Mouse (Mus musculus) skeletal muscle tissue, adult 2 months (tissue): ENCODE data around the gene Rrp12.
"Not testable (repeated sequence)": the region's sequence is repeated elsewhere in the genome, so short reads cannot be mapped to it uniquely, and the experiment has no call there.

ENCODE experiments used
- DNase-seq: peaks from one replicate; pipeline ENCODE4 v3.0.0-alpha.2; 2012; ENCODE audit warnings: low read depth, low spot score

Gene Rrp12

GRCm38 (mm10) chr19:41850021-41850718 is 45.8 kb downstream of the Rrp12 start:
- DNase-seq = no peak

DNA sequence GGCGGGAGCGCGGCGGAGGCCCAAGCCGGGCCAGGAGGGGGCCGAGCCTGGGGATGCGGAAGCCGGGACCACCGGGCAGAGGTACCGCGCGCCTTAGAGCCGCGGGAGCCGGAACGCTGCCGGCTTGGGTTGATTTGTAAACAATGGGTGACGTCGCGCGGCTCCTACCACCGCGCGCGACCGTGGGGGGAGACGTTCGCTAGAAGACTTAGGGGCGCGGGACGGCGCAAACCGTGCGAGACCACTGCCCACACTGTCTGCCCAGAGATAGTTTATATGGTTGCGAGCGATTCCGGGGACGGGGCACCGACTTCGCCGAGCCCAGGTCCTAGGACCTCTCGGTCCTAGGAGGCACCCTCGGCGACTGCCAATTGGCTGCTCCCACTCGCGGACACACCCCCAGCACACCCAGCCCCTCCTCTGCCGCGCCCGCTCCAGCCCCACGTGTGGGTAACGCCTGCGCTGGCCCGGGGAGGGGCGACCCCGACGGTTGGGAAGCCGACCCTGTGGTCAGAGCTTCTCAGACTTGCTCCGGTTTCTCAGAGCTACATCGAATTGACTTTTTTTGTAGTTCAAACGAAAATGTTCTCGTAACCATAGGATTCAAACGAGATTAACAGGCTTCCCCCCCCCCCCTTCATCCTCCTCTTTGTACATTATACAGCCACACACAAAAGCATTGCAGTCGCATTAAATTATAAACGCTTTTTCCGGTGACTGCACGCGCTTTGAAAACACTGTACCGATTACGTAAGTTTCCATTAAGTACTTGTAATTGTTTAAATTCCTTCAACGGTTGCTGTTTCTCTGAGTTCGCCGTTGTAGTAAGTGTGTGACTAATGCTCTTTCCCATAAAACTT is 47.8 kb downstream of the Rrp12 start, which contains the start of gene Frat2:
TSS of gene Frat2 (minus strand) at position 141 of the 860 bp plus-strand sequence.
- peak; percentile 81 for DNase-seq

DNA sequence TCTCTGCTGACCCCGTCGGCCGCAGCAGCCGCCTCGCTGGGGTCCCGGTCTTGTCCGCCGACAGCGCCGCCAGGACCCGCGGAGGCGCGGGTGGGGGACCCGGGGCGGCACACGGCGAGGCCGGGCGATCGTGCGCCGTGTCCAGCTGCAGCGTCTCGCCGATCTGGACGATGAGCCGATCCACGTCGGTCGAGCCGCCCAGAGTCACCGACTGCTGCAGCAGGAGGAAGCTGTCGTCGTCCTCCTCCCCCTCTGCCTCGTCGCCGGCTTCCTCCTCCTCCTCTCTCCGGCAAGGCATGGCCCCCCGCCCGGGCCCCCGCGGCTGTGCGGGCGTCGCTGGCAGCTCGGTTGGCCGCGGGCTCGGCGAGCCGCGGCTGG is 48.4 kb downstream of the Rrp12 start:
- not testable (repeated sequence) for DNase-seq

DNA sequence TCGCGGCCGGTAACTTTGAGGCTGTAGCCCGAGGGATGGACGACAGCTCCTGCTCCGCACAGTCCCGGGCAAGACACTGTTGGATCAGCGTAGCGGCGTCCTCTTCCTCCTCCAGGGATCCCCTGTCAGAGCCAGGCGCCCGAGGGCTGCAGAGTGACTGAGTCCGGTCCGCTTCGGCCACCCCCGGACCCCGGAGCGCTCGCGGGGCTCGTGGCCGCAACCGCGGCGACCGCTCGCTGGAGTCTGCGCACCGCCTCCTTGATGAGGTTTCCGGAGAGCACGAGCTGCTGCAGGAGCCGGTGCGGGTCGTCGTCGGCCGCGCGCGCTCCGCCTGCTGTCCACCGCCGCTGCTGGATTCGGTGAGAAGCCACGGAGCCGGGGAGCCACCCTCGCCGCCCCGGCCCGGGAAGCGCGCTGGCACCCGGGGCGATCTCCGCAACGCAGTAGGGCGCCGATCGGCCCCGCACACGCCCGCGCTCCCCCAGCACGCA is 48.8 kb downstream of the Rrp12 start:
- DNase-seq = peak; percentile 34

DNA sequence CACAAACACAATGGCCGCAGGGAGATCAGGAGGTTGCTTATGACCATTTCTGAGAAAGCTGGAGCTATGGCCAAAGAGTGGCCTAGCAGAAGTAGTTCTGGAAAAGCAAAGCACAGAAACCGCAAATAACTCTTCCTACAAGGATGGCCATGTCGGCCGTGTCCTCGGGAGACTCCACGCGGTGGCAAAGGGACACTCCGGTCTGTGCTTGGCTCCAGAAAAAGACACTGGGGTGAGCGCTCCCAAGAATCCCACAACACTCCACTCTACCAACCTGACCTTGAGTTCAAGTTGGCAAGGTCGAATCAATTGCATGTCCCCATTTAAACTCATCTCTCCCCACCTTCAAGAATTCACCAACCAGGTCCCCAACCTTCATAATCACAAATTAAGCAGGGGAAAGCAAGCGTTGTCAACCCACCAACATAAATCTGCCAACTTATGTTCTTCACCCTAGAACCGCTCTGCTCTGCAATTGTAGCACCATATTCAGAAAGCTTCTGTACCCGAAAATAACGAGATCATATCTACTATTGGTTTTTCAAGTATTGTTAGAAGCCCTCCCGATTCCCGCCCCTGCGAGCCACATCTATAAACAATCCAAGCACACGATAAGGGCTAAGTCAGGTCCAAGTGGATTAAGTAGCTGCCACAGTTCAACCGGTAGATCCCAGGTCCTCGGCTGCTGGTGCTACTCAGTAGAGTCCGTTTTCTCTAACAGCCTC is 49.4 kb downstream of the Rrp12 start:
- peak; percentile 67 for DNase-seq

- no peak for DNase-seq
Observed at GRCm38 (mm10) chr19:41844345-41844744, 51.6 kb downstream of the Rrp12 start.

DNA sequence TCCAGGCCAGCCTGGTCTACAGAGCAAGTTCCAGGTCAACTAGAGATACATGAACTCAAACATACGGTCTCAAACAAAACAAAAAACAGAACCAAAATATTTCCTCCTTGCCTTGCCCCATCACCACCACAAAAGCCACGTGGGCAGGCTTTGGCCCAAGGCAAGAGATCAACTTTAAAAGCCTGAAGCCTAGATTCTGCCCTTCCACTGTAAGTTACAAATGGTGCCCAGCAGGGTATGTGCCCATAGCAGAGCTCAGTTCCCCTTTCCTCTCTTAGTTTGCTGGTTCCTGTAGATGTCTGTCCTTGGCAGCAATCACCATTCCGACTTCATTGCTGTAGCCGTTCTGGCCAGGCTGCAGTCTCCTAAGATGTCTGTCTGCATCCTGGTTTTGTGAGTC is 53.3 kb downstream of the Rrp12 start:
- no peak for DNase-seq

- no peak for DNase-seq
Observed at GRCm38 (mm10) chr19:41842196-41842595, 53.8 kb downstream of the Rrp12 start.

DNA sequence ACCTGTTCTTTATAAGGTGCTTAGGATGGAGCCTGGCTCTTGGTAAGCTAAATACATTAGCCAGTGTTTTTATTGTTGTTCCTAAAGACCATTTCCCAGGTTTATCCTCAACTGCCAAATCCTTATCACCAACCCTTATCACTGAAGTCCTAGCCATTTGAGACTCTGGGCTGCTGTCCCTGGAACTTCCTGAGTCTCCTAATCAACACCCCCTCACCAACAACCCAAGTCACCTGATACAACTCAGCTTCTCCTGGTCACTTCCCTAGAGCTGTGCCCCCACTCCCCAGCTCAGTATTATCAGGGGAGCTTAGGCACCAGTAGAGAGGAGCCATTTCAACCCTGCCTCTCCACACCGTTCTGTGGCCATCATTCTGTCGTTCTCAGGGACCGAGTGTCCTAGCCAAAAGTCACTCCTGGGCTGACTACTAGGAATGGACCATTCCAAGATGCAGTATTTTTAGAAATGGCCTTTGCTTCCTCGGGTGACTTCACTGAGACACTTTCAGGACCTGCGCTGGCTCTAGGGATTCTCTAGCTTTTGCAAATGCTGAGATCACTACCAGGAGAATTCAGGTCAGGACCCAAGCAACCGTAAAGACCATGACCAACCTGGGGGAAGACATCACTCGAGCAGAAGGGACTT is 54.7 kb downstream of the Rrp12 start:
- DNase-seq = peak; percentile 74

DNA sequence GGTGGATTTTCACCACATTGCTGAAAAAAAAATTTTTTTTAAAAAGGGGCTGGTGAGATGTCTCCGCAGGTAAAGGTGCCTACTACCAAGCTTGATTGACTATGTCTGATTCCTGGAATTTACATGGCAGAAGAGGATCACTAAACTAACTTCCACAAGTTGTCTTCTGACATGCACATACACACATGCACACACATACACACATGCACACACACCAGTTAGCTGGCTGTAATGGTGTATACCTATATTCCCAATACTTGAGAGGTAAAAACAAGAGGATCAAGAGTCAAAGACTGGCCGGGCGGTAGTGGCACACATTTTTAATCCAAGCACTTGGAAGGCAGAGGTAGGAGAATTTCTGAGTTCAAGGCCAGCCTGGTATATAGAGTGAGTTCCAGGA is 56.3 kb downstream of the Rrp12 start:
- no peak for DNase-seq

GRCm38 (mm10) chr19:41838808-41839207 is 57.2 kb downstream of the Rrp12 start:
- DNase-seq = no peak

- DNase-seq = no peak
Observed at GRCm38 (mm10) chr19:41837917-41838261, 58.1 kb downstream of the Rrp12 start.

DNA sequence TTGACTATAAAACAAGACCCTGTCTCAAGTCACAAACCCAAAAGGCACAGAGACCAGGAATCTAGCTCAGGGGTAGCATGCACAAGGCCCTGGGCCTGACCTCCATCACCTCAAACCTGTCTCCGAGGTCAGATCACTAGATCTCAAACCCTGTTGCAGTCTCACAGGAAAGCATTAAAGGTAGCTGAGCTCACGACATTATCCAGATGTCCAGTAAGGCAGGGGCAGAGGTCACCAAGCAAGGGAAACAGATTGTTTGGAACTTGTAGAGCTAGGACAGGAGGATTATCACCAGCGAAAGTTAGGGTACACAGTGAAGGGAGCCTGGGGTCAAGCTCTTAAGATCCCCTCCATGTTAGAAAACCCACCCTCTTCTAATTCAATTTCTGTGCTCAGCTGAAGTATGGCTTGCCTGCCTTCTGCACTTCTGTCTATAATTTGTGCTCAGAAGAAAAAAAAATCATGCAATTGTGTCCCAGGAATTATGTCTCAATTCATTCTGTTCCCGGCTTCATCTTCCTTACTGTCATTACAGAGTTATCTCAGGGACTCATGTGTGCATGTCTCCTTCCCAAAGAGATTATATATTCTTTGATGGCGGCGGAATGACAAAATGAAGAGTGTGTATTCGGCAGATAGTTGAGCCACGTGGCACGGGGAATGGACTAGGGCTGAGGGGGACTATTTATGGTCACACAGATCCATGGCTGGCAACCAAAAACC is 58.6 kb downstream of the Rrp12 start:
- DNase-seq = no peak

DNA sequence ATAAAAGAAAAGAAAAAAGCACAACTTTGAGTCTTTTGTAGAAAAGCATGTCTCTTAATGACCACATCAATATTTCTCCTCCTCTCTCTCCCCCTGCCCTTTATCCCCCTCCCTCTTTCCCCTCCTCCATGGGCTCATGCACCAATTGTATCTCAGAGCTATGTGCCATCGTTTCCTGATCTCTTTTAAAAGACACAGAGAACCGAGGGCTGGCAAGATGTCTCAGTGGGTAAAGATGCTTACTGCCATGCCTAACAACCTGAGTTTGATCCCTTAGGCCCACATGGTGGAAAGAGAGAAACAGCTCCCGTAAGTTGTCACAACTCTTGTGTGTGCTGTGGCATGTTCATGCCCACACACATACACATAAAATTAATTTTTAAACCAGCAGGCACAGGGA is 59.3 kb downstream of the Rrp12 start:
- no peak for DNase-seq

- no peak for DNase-seq
Observed at GRCm38 (mm10) chr19:41835816-41836215, 60.2 kb downstream of the Rrp12 start.

- DNase-seq = no peak
Observed at GRCm38 (mm10) chr19:41835407-41835806, 60.6 kb downstream of the Rrp12 start.

- DNase-seq = no peak
Observed at GRCm38 (mm10) chr19:41832501-41833201, 63.3 kb downstream of the Rrp12 start.

- no peak for DNase-seq
Observed at GRCm38 (mm10) chr19:41831718-41832391, 64.1 kb downstream of the Rrp12 start.

- no peak for DNase-seq
Observed at GRCm38 (mm10) chr19:41831101-41831570, 64.8 kb downstream of the Rrp12 start.
